Mouse (Mus musculus) heart, postnatal 25 days (tissue): ENCODE results near the gene C130032M10Rik. TPM values are rescaled to one million over a fixed set of nuclear protein-coding genes. Genes with fewer than 3 reads are reported as not detected.
"Not testable (repeated sequence)": the region's sequence is repeated elsewhere in the genome, so short reads cannot be mapped to it uniquely, and the experiment has no call there.

Experiments
- DNase-seq: peaks from one replicate; pipeline ENCODE4 v3.0.0; 2022; ENCODE audit warnings: low spot score
- intact Hi-C: fragments of 180-260 bp; cut with DNase I; formaldehyde crosslinking; loops from one replicate; pipeline ENCODE4 v1.15.1; 2025
- total RNA-seq, 2 experiments: library from RNA; stranded (reverse); gene quantifications; 2 replicates each; pipeline ENCODE4 v1.2.3; 2021

The C130032M10Rik gene
- total RNA-seq, 2 experiments from 2014 or later, result not detected

GRCm38 (mm10) chr9:114512831-114513230 lies 2.7 kb upstream of the C130032M10Rik start:
- intact Hi-C loops, result no loop called here
- DNase-seq, result no peak

- intact Hi-C loops, result no loop called here
- no peak for DNase-seq
Observed at GRCm38 (mm10) chr9:114517924-114518497, 2.5 kb downstream of the C130032M10Rik start.

GRCm38 (mm10) chr9:114518812-114519477 lies 3.4 kb downstream of the C130032M10Rik start:
- DNase-seq, result no peak
- intact Hi-C loops, result no loop called here

- DNase-seq, intact Hi-C loops: not testable (repeated sequence)
Observed at GRCm38 (mm10) chr9:114520529-114520928, 5.0 kb downstream of the C130032M10Rik start.

GRCm38 (mm10) chr9:114522041-114522440 lies 6.5 kb downstream of the C130032M10Rik start:
- no peak for DNase-seq
- intact Hi-C loops, result no loop called here

- intact Hi-C loops, result no loop called here
- no peak for DNase-seq
Observed at GRCm38 (mm10) chr9:114522501-114522900, 7.0 kb downstream of the C130032M10Rik start.

- intact Hi-C loops, result no loop called here
- no peak for DNase-seq
Observed at GRCm38 (mm10) chr9:114525073-114525633, 9.7 kb downstream of the C130032M10Rik start.

- intact Hi-C loops, result no loop called here
- DNase-seq, result no peak
Observed at GRCm38 (mm10) chr9:114525891-114526290, 10.4 kb downstream of the C130032M10Rik start.

- DNase-seq, result no peak
- intact Hi-C loops, result no loop called here
Observed at GRCm38 (mm10) chr9:114526581-114526980, 11.1 kb downstream of the C130032M10Rik start.

GRCm38 (mm10) chr9:114527085-114527484 lies 11.6 kb downstream of the C130032M10Rik start:
- DNase-seq, result peak; percentile 14
- intact Hi-C loops, result no loop called here

- DNase-seq, result peak; percentile 12
- intact Hi-C loops, result no loop called here
Observed at GRCm38 (mm10) chr9:114527992-114528679, 12.6 kb downstream of the C130032M10Rik start.

- DNase-seq, result no peak
- intact Hi-C loops, result no loop called here
Observed at GRCm38 (mm10) chr9:114528680-114529048, 13.2 kb downstream of the C130032M10Rik start.

GRCm38 (mm10) chr9:114531276-114531675 lies 15.8 kb downstream of the C130032M10Rik start:
- no peak for DNase-seq
- intact Hi-C loops, result no loop called here

- DNase-seq, result no peak
- intact Hi-C loops, result no loop called here
Observed at GRCm38 (mm10) chr9:114533848-114534247, 18.4 kb downstream of the C130032M10Rik start.

GRCm38 (mm10) chr9:114534747-114535517 lies 19.4 kb downstream of the C130032M10Rik start:
- intact Hi-C loops, result no loop called here
- DNase-seq, result no peak

GRCm38 (mm10) chr9:114536628-114537027 lies 21.1 kb downstream of the C130032M10Rik start:
- intact Hi-C loops, result no loop called here
- DNase-seq, result no peak

GRCm38 (mm10) chr9:114538996-114539563 lies 23.6 kb downstream of the C130032M10Rik start:
- intact Hi-C loops, result no loop called here
- DNase-seq, result no peak

- peak; percentile 23 for DNase-seq
Observed at GRCm38 (mm10) chr9:114541279-114541741, 25.8 kb downstream of the C130032M10Rik start.

GRCm38 (mm10) chr9:114543882-114544753 lies 28.6 kb downstream of the C130032M10Rik start:
- DNase-seq, result no peak
- intact Hi-C loops, result no loop called here

More at GRCm38 (mm10) chr9:114541279-114541741, 25.8 kb downstream of the C130032M10Rik start:
- intact Hi-C loops, result no loop called here
